Mouse (Mus musculus): ENCODE data around the gene Exoc4.

DNA sequence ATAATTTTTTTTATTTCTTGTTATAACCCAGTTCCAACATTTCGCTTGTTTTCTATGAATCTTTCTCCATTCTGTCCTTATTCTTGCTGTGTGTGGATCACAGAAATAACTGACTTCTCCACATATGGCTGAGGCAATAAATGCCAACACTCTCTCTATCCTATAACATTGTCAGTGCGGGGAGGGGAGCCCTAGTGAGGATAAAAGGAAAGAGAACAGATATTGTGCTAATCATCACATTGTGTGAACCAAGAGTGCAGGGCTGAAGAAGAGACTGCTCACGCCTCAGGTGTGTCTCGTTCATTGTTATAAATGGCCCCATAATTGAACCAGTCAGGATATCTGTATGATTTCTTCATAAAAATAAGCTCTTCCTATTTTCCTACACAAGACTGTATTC is 665.1 kb downstream of the Exoc4 start:
- no peak for TF ChIP-seq POLR2A (IDR thresholded peaks at IDR 0.05; ENCODE audit: extremely low read depth, insufficient read depth, low read length)
- TF ChIP-seq CTCF (IDR thresholded peaks at IDR 0.05; ENCODE audit: low read depth, low read length) = no peak

Data from liver, adult 2 months (tissue).